Mouse (Mus musculus) Patski (cell line): ENCODE measurements around the gene Zfp592. TPM values are rescaled to one million over a fixed set of nuclear protein-coding genes. Genes with fewer than 3 reads are reported as not detected.
A peak's percentile ranks its signal among the peaks of the same experiment; 100 is the strongest.

Experiments used
- ATAC-seq: fragments of 100-300 bp; one replicate; pipeline ENCODE4 v1.8.0; 2021
- CTCF ChIA-PET: fragments of 350-600 bp; sonication (Branson Sonifier 250); formaldehyde crosslinking; loops from one replicate; lab custom pipeline; 2022; ENCODE audit warnings: inconsistent platforms; lab: Charles Lee
- POLR2A ChIA-PET: fragments of 350-600 bp; sonication (Branson Sonifier 250); formaldehyde crosslinking; loops from one replicate; lab custom pipeline; 2022; ENCODE audit warnings: antibody characterized with exemption, inconsistent platforms; lab: Charles Lee
- DNase-seq: peaks from one replicate; pipeline ENCODE4 v3.0.0-alpha.2; 2011; ENCODE audit warnings: low read depth, low spot score
- H3K27me3 ChIP-seq: fragments of 371-371 bp; one replicate; pipeline ENCODE4 v1.5.1; 2021
- CTCF ChIP-seq: fragments of 100-300 bp; IDR thresholded peaks from one replicate; pipeline ENCODE4 v1.5.1; 2021
- in situ Hi-C: fragments of 300-500 bp; cut with MboI; formaldehyde crosslinking; loops from 3 replicates; pipeline ENCODE4 v1.11.1; 2018; ENCODE audit warnings: low pct_unique_long_range_greater_than_20kb, mixed read lengths
- polyA plus RNA-seq: library from polyadenylated mRNA; unstranded; gene quantifications from one replicate; pipeline ENCODE4 v1.2.3, GENCODE M21; 2021

Zfp592 gene
- polyA plus RNA-seq, 1 experiment from 2014 or later, result 19.6 TPM

DNA sequence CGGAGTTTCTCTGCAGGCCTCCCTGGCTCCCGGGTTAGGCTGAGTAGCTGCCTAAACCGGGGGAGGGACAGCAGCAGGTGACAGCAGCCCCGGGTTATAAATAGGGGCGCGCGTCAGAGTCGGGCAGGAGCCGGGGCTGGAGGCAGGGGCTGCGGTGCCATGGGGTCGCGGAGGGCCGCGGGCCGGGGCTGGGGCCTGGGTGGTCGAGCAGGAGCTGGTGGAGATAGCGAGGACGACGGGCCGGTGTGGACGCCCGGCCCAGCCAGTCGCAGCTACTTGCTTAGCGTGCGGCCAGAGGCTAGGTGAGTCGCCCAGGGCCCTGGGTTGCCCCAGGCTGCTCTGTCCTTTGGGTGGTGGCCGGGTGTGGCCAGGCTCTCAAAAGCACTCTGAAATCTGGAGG lies 64.0 kb downstream of the Zfp592 start, which contains the start of gene Alpk3:
TSS of gene Alpk3 (plus strand) at position 130 of the 400 bp plus-strand sequence.
- ATAC-seq, result no peak
- ChIA-PET CTCF (no interaction called here), POLR2A (no interaction called here)
- no peak for TF ChIP-seq CTCF
- no peak for DNase-seq
- H3K27me3 ChIP-seq, result no peaks in the 10 kb centered on the region
- in situ Hi-C loops, result loop anchor here (10.0 to 25.0 kb wide), 2 partner anchors 173 to 320 kb away; no protein-coding TSS in a partner anchor

GRCm38 (mm10) chr7:81057901-81058711 lies 64.6 kb downstream of the Zfp592 start:
- DNase-seq, result no peak
- in situ Hi-C loops, result loop anchor here (10.0 to 25.0 kb wide), 2 partner anchors 173 to 321 kb away; no protein-coding TSS in a partner anchor
- H3K27me3 ChIP-seq, result no peaks in the 10 kb centered on the region
- ChIA-PET POLR2A (no interaction called here), CTCF (no interaction called here)
- TF ChIP-seq CTCF, result no peak
- ATAC-seq, result no peak

DNA sequence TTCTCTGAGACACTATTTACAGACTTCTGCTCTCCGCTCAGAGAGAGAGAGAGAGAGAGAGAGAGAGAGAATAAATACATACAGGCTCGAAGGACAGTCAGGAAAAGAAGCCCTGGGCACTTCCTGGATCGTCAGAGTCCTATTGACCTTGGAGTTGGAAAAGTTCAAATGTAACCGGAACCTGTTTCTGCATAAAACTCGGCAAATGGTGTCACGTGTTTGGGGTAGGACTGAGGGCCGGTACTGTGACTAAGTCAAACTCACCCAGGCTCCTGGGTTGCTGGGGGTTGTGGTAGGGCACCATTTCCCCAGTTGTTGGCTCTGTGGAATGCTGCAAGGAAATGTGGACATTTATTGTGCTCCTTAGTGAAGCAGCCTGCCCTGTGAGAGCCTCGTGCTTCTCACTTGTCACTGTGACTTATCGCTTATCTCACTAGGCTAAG lies 65.3 kb downstream of the Zfp592 start:
- ChIA-PET POLR2A (no interaction called here), CTCF (no interaction called here)
- DNase-seq (no peak), ATAC-seq (no peak)
- in situ Hi-C loops, result loop anchor here (10.0 to 25.0 kb wide), 2 partner anchors 174 to 321 kb away; no protein-coding TSS in a partner anchor
- no peaks in the 10 kb centered on the region for H3K27me3 ChIP-seq
- TF ChIP-seq CTCF, result no peak

- ATAC-seq, result no peak
- CTCF ChIA-PET, result interaction anchor here (0.8 to 1.3 kb wide), 2 partner anchors 17 to 96 kb away, joined by 3 read pairs; no protein-coding TSS in a partner anchor
Observed at GRCm38 (mm10) chr7:81059388-81059787, 65.9 kb downstream of the Zfp592 start.

DNA sequence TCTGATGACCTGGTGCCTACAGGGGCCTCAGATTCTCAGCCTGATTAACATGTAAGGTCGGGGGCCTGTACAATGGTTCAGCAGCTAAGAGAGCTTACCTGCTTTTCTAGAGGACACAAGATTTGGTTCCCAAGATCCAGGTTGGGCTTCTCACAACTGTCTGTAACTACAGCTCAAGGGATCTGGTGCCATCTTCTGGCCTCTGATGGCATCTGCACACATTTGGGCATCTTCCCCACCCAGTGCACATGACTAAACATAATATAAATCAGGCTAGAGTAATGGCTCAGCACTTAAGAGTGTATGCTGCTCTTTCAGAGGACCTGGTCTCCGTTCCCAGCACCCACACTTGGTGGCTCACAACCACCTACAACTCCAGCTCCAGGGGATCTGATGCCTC lies 67.4 kb downstream of the Zfp592 start:
- in situ Hi-C loops, result loop anchor here (25.0 kb wide), 1 partner anchor 324 kb away; no protein-coding TSS in a partner anchor
- ChIA-PET CTCF (interaction anchor here (0.8 to 1.5 kb wide), 2 partner anchors 11 to 206 kb away, joined by 3 to 4 read pairs; no protein-coding TSS in a partner anchor), POLR2A (no interaction called here)
- peaks cover 3% of the 10 kb centered on the region for H3K27me3 ChIP-seq
- DNase-seq (peak; percentile 10), ATAC-seq (no peak)
- TF ChIP-seq CTCF, result peak; percentile 86

More at GRCm38 (mm10) chr7:81059388-81059787, 65.9 kb downstream of the Zfp592 start:
- TF ChIP-seq CTCF, result no peak
- H3K27me3 ChIP-seq, result no peaks in the 10 kb centered on the region
- in situ Hi-C loops, result loop anchor here (10.0 to 25.0 kb wide), 2 partner anchors 175 to 322 kb away; no protein-coding TSS in a partner anchor
- POLR2A ChIA-PET, result no interaction called here
- DNase-seq, result no peak

DNA sequence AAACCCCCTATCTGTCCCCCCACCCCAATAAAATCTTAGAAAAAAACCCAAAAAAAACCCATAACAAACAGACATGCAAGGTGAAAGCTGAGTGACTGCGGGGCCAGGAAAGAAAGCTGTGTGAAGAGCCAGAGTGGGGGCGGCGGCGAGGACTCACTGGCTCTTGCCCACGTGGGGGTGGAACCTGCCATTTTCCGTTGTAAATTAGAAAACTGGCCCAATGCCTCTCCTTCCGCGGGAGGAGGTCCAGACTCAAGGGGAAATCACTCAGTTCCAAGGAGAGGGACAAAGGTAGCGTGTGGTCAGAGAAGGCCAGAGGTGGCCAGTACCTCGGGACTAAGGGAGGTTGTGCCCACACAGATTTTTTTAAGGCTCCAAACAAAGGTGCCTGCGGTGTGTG lies 68.5 kb downstream of the Zfp592 start:
- in situ Hi-C loops, result loop anchor here (25.0 kb wide), 1 partner anchor 325 kb away; no protein-coding TSS in a partner anchor
- ChIA-PET CTCF (no interaction called here), POLR2A (interaction anchor here (0.6 to 0.7 kb wide), 2 partner anchors 99 to 104 kb away, joined by 3 to 5 read pairs; no protein-coding TSS in a partner anchor)
- ATAC-seq, result no peak
- no peak for DNase-seq
- H3K27me3 ChIP-seq, result peaks cover 3% of the 10 kb centered on the region
- TF ChIP-seq CTCF, result no peak

DNA sequence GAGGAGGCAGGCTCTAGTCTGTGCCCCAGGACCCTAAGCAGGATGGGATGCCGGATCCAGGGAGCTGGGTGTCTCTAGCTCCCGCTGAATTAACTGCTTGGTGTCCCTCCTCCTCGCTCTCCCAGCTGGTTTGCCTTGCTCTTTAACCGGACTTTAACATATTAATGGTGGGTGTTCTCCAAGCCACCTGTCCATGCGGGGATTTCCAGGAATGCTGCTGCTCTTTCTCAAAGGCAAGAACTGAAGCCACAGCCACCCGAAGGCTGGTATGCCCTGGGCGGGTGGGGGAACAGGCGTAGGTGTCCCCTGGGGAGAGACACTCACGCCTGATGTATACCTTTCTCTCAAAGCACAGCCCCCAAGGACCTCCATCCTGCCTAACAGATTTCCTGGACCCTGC lies 69.9 kb downstream of the Zfp592 start:
- CTCF ChIA-PET, result no interaction called here
- no peak for TF ChIP-seq CTCF
- DNase-seq (no peak), ATAC-seq (no peak)
- in situ Hi-C loops, result loop anchor here (25.0 kb wide), 1 partner anchor 326 kb away; no protein-coding TSS in a partner anchor
- POLR2A ChIA-PET, result no interaction called here
- peaks cover 3% of the 10 kb centered on the region for H3K27me3 ChIP-seq

GRCm38 (mm10) chr7:81066714-81067113 lies 73.2 kb downstream of the Zfp592 start:
- CTCF ChIA-PET, result no interaction called here

DNA sequence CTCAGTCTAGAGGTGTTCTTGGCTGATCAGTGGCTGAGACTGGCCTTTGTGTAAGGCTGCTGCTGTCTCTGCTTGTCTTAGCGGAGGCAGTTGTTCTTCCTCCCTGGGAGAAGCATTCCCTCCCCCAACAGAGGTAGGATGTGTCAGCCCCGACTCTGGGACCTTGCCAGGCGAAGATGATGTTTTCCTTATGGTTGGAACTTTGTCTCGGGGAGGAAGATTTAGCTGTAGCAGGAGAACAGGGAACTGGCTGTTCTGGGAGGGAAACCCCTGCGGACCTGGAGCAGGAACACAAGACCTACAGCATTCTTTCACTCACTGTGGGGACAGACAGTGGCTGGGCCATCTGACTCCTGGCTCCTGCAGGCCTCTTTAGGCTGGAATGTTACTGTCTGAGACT lies 79.0 kb downstream of the Zfp592 start:
- in situ Hi-C loops, result loop anchor here (10.0 to 25.0 kb wide), 2 partner anchors 82 to 335 kb away; no protein-coding TSS in a partner anchor
- CTCF ChIA-PET, result no interaction called here
- no peak for ATAC-seq
- peaks cover 9% of the 10 kb centered on the region for H3K27me3 ChIP-seq
- DNase-seq, result no peak
- no peak for TF ChIP-seq CTCF
- POLR2A ChIA-PET, result no interaction called here

More at GRCm38 (mm10) chr7:81066714-81067113, 73.2 kb downstream of the Zfp592 start:
- POLR2A ChIA-PET, result interaction anchor here (0.6 kb wide), 1 partner anchor 25 kb away, joined by 3 read pairs; no protein-coding TSS in a partner anchor
- DNase-seq (no peak), ATAC-seq (no peak)
- in situ Hi-C loops, result loop anchor here (25.0 kb wide), 1 partner anchor 329 kb away; no protein-coding TSS in a partner anchor
- peaks cover 3% of the 10 kb centered on the region for H3K27me3 ChIP-seq
- no peak for TF ChIP-seq CTCF

GRCm38 (mm10) chr7:81073273-81073672 lies 79.8 kb downstream of the Zfp592 start:
- H3K27me3 ChIP-seq, result peaks cover 15% of the 10 kb centered on the region
- no peak for TF ChIP-seq CTCF
- POLR2A ChIA-PET, result no interaction called here
- CTCF ChIA-PET, result no interaction called here
- in situ Hi-C loops, result loop anchor here (10.0 to 25.0 kb wide), 2 partner anchors 82 to 336 kb away; no protein-coding TSS in a partner anchor
- ATAC-seq (no peak), DNase-seq (no peak)
